Mouse (Mus musculus) adrenal gland, postnatal 36 days (tissue): Measurements from ENCODE around the gene Arpc1b. TPM values are rescaled to one million over a fixed set of nuclear protein-coding genes. Genes with fewer than 3 reads are reported as not detected.

Experiments
- DNase-seq, 2 experiments: peaks; one replicate each; pipeline ENCODE4 v3.0.0; 2021; ENCODE audit warnings: mixed read lengths in 1 of 2
- total RNA-seq, 2 experiments: library from RNA; stranded (reverse); gene quantifications; 2 replicates each; pipeline ENCODE4 v1.2.3; 2021

The Arpc1b gene
- total RNA-seq, 2 experiments from 2014 or later, result 241 to 271 TPM

GRCm38 (mm10) chr5:145164710-145165109, 50.7 kb downstream of the Arpc1b start:
- DNase-seq, result peak; percentile 40 to 62

GRCm38 (mm10) chr5:145165184-145165583, 51.2 kb downstream of the Arpc1b start:
- DNase-seq, result peak; percentile 15 to 27

GRCm38 (mm10) chr5:145166536-145167305, 52.7 kb downstream of the Arpc1b start, which contains the start of the genes Ptcd1 and Cpsf4:
Ptcd1 (minus strand) TSS chr5:145167108.
Cpsf4 (plus strand) TSS chr5:145167213.
- DNase-seq, result peak; percentile 98 to 99

- DNase-seq, result peak in 1 of 2 experiments; percentile 21
Measured at GRCm38 (mm10) chr5:145167306-145167661, 53.3 kb downstream of the Arpc1b start.

GRCm38 (mm10) chr5:145178461-145178980, 64.5 kb downstream of the Arpc1b start:
- no peak for DNase-seq

Other genes starting within 250 kb of the Arpc1b start
- 10 to 100 TPM; 18.6 to 24.8 TPM for gene Smurf1, start 148.4 kb upstream of the Arpc1b start, total RNA-seq
- not detected for gene Gm4871, start 81.5 kb upstream of the Arpc1b start, total RNA-seq
- not detected for gene 1700018F24Rik, start 71.2 kb upstream of the Arpc1b start, total RNA-seq
- 100 to 1,000 TPM; 120 to 123 TPM for gene Arpc1a, start 30.4 kb upstream of the Arpc1b start, total RNA-seq
- not detected for gene Kpna7, start 30.2 kb upstream of the Arpc1b start, total RNA-seq
- 10 to 100 TPM; 88.0 to 92.1 TPM for gene Pdap1, start 26.0 kb downstream of the Arpc1b start, total RNA-seq
- gene Bud31, start 26.1 kb downstream of the Arpc1b start, total RNA-seq, result 100 to 1,000 TPM; 113 to 117 TPM
- gene Ptcd1, start 52.9 kb downstream of the Arpc1b start, total RNA-seq, result 10 to 100 TPM; 22.4 to 31.3 TPM
- gene Cpsf4, start 53.0 kb downstream of the Arpc1b start, total RNA-seq, result 10 to 100 TPM; 19.0 to 19.3 TPM
- 100 to 1,000 TPM; 485 to 492 TPM for gene Atp5j2, start 77.8 kb downstream of the Arpc1b start, total RNA-seq
- 1 to 10 TPM; 7.2 to 9.9 TPM for gene Zkscan14, start 87.7 kb downstream of the Arpc1b start, total RNA-seq
- gene Zkscan5, start 90.3 kb downstream of the Arpc1b start, total RNA-seq, result 10 to 100 TPM; 11.6 to 13.0 TPM
- 10 to 100 TPM; 50.6 to 68.6 TPM for gene Zfp655, start 117.5 kb downstream of the Arpc1b start, total RNA-seq
- 10 to 100 TPM; 15.0 to 15.7 TPM for gene Zscan25, start 166.3 kb downstream of the Arpc1b start, total RNA-seq
- gene Cyp3a57, start 231.1 kb downstream of the Arpc1b start, total RNA-seq, result not detected